Mouse (Mus musculus): Measurements from ENCODE around the gene Slc36a3. TPM values are rescaled to one million over a fixed set of nuclear protein-coding genes. Genes with fewer than 3 reads are reported as not detected.
"Not testable (repeated sequence)": the region's sequence is repeated elsewhere in the genome, so short reads cannot be mapped to it uniquely, and the experiment has no call there.

Slc36a3 gene
- polyA plus RNA-seq, 1 experiment from 2014 or later = not detected

DNA sequence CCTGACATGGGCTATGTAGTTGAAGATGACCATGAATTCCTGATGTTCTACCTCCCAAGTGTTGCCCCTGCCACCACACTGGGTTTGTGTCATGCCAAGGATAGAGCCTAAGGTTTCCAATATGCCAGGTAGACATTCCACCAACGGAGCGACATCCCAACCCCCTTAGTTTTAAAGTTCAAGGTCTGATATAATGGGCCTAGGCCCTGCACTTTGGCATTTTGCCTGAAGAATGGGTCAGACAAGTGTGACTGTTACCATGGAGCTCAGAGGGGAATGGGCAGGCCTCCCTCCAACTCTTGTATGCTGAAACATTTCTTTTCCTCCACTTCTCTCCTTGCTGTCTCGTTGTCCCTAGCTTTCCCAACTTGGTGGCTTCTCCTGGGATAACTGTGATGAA is 48.3 kb downstream of the Slc36a3 start:
- Histone ChIP-seq H3K27ac (replicated peaks) (no peak overlapping the region), H3K4me2 (no peak overlapping the region), H3K36me3 (peaks cover 32% of the 10 kb centered on the region), H3K9ac (no peak overlapping the region), H3K4me1 (peaks cover 12% of the 10 kb centered on the region), H3K27me3 (replicated peaks) (no peaks in the 10 kb centered on the region), H3K9me3 (no peaks in the 10 kb centered on the region), H3K4me3 (no peak overlapping the region)
- 73% methylated on average over 3 of the region's 3 CpGs for WGBS
- no peak for ATAC-seq (ENCODE audit: extremely low read depth, insufficient number of reproducible peaks, low FRiP score, low TSS enrichment)

DNA sequence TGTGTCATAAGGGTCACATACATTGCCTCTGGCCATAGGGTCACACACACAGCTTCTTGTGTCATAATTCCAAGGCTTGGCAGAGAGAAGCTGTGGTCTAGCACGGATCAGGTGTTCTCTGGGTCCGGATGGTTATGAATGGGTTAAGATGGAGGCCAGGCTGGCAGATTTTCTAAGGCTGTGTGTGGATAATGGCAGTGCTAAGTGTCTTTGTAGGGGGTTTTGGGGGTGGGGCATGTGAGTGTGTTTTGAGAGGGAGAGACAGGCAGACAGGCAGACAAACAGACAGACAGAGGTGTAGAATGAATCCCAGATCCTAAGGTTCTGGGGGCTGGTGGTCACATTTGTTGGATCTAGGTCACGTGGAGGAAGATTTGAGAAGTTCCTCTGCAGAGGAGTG is 49.5 kb downstream of the Slc36a3 start:
- Histone ChIP-seq H3K27me3 (replicated peaks) (no peaks in the 10 kb centered on the region), H3K4me2 (no peak overlapping the region), H3K27ac (replicated peaks) (no peak overlapping the region), H3K36me3 (peaks cover 25% of the 10 kb centered on the region), H3K4me1 (peaks cover 15% of the 10 kb centered on the region), H3K4me3 (no peak overlapping the region), H3K9ac (no peak overlapping the region), H3K9me3 (no peaks in the 10 kb centered on the region)
- no peak for ATAC-seq (ENCODE audit: extremely low read depth, insufficient number of reproducible peaks, low FRiP score, low TSS enrichment)
- 73% methylated on average over 3 of the region's 3 CpGs for WGBS

DNA sequence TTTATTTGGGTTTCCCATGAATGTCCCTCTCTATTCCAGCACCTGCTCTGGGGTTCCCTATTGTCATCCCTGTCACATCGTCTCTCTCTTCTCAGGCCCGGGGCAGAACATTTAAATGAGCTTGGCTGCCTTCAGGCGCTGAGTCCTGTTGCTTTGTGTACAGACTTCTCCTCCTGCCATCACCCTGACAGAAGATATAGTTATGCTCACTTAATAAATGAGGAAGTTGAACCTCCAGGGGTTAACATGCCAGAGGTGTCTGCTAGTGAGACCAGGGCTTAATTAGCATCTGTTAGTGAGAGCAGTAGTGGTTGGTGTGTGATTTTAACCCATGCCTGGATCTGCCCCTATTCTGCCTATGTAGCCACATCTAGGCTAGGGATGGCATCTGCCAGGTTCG is 51.6 kb downstream of the Slc36a3 start:
- Histone ChIP-seq H3K27ac (replicated peaks) (no peak overlapping the region), H3K4me2 (no peak overlapping the region), H3K9ac (no peak overlapping the region), H3K9me3 (no peaks in the 10 kb centered on the region), H3K27me3 (replicated peaks) (no peaks in the 10 kb centered on the region), H3K36me3 (peaks cover 14% of the 10 kb centered on the region; the same call in 1 of the 2 replicates), H3K4me3 (no peak overlapping the region), H3K4me1 (peaks cover 21% of the 10 kb centered on the region)
- ATAC-seq (ENCODE audit: extremely low read depth, insufficient number of reproducible peaks, low FRiP score, low TSS enrichment) = no peak
- WGBS = 57% methylated on average over 4 of the region's 4 CpGs

- peaks cover 12% of the 10 kb centered on the region; the same call in 1 of the 2 replicates for H3K36me3 ChIP-seq
- H3K9me3 ChIP-seq = no peaks in the 10 kb centered on the region
- peaks cover 21% of the 10 kb centered on the region for H3K4me1 ChIP-seq
- no peak overlapping the region for H3K9ac ChIP-seq
- H3K4me3 ChIP-seq = no peak overlapping the region
- WGBS = 86% methylated on average over 8 of the region's 8 CpGs
- peak overlapping the region; percentile 80 for H3K4me2 ChIP-seq
- no peaks in the 10 kb centered on the region for H3K27me3 ChIP-seq (replicated peaks)
- ATAC-seq (ENCODE audit: extremely low read depth, insufficient number of reproducible peaks, low FRiP score, low TSS enrichment) = no peak
- no peak overlapping the region for H3K27ac ChIP-seq (replicated peaks)
Measured at GRCm38 (mm10) chr11:55099019-55099771, 52.3 kb downstream of the Slc36a3 start.

- peak overlapping the region; percentile 85 for H3K9ac ChIP-seq
- H3K9me3 ChIP-seq = no peaks in the 10 kb centered on the region
- 14% methylated on average over 24 of the region's 24 CpGs for WGBS
- H3K36me3 ChIP-seq = 0 out of 2 replicates have a peak, but pooled peaks cover 4% of the 10 kb centered on the region
- peak overlapping the region; percentile 66 for H3K4me3 ChIP-seq
- peak overlapping the region; percentile 80 for H3K4me2 ChIP-seq
- no peak for ATAC-seq (ENCODE audit: extremely low read depth, insufficient number of reproducible peaks, low FRiP score, low TSS enrichment)
- no peaks in the 10 kb centered on the region for H3K27me3 ChIP-seq (replicated peaks)
- peak overlapping the region; percentile 81 for H3K27ac ChIP-seq (replicated peaks)
- H3K4me1 ChIP-seq = peaks cover 21% of the 10 kb centered on the region
Measured at GRCm38 (mm10) chr11:55098189-55098915, 53.2 kb downstream of the Slc36a3 start.

DNA sequence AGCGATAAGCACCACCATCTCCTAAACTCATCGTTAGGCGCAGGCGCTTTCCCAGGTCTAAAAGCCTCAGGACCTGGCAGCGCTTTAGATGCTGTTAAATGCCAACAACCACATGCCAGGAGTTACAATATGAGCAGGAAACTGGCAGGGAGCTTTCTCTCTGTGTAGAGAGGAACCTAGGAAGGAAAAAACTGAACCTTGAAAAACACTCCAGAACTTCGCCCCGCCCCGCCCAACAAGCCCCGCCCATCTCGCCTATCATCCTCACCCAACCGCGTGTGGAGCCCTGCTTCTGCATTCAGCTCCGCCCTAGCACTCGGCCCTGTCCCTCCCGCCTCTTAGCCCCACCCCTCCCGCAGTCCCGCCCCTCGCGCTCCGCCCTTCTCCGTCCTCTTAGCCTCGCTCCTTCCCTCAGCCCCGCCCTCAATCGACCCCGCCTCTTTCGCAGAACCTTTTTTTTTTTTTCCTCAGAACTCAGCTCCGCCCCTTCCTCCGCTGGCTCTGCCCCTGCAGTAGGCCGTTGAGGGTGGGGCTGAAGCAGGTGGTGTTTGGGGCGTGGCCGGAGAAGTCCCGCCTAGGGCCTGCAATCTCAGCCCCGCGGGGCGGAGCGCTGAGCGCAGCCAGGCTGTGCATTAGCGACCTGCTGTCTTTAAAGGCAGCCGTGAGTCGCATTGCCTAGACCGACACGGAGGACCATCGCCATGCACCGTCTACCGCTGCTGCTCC is 53.9 kb downstream of the Slc36a3 start, which contains the start of gene Gm2a:
TSS of gene Gm2a (plus strand) at position 653 of the 726 bp plus-strand sequence.
- Histone ChIP-seq H3K4me3 (peak within 1 kb of the TSS; percentile 66), H3K27ac (replicated peaks) (peak within 1 kb of the TSS; percentile 89), H3K4me1 (peaks cover 21% of the 10 kb centered on the region), H3K27me3 (replicated peaks) (no peaks in the 10 kb centered on the region), H3K9me3 (no peaks in the 10 kb centered on the region), H3K4me2 (peak within 1 kb of the TSS; percentile 80), H3K36me3 (0 out of 2 replicates have a peak, but pooled peaks cover 4% of the 10 kb centered on the region), H3K9ac (peak within 1 kb of the TSS; percentile 85)
- WGBS = 2% methylated on average over 44 of the region's 45 CpGs
- peak; percentile 90 for ATAC-seq (ENCODE audit: extremely low read depth, insufficient number of reproducible peaks, low FRiP score, low TSS enrichment)

- Histone ChIP-seq H3K4me1 (peaks cover 21% of the 10 kb centered on the region), H3K36me3 (0 out of 2 replicates have a peak, but pooled peaks cover 4% of the 10 kb centered on the region), H3K4me2 (peak overlapping the region; percentile 80), H3K4me3 (peak overlapping the region; percentile 66), H3K9me3 (no peaks in the 10 kb centered on the region), H3K27ac (replicated peaks) (peak overlapping the region; percentile 89), H3K27me3 (replicated peaks) (no peaks in the 10 kb centered on the region), H3K9ac (peak overlapping the region; percentile 78)
- WGBS = 30% methylated on average over 11 of the region's 11 CpGs
- ATAC-seq (ENCODE audit: extremely low read depth, insufficient number of reproducible peaks, low FRiP score, low TSS enrichment) = no peak
Measured at GRCm38 (mm10) chr11:55096731-55097462, 54.6 kb downstream of the Slc36a3 start.

DNA sequence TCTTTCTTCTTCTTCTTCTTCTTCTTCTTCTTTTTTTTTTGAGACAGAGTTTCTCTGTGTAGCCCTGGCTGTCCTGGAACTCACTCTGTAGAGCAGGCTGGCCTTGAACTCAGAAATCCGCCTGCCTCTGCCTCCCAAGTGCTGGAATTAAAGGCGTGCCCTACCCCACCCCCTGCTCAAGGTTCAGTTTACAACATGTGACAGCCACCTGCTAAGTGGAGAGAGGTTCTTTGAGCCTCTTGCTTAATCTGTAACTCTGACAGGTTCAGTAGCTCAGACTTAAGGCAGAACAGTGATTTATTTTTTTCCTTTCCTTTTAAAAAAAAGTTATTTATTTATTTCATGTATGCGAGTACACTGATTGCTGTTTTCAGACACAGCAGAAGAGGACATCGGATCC is 55.2 kb downstream of the Slc36a3 start:
- H3K27me3 ChIP-seq (replicated peaks); H3K27ac ChIP-seq (replicated peaks); H3K36me3 ChIP-seq; H3K4me2 ChIP-seq; ATAC-seq (ENCODE audit: extremely low read depth, insufficient number of reproducible peaks, low FRiP score, low TSS enrichment); H3K4me3 ChIP-seq; H3K9me3 ChIP-seq; H3K9ac ChIP-seq: not testable (repeated sequence)
- WGBS = 77% methylated on average over 4 of the region's 4 CpGs
- H3K4me1 ChIP-seq = peaks cover 21% of the 10 kb centered on the region

DNA sequence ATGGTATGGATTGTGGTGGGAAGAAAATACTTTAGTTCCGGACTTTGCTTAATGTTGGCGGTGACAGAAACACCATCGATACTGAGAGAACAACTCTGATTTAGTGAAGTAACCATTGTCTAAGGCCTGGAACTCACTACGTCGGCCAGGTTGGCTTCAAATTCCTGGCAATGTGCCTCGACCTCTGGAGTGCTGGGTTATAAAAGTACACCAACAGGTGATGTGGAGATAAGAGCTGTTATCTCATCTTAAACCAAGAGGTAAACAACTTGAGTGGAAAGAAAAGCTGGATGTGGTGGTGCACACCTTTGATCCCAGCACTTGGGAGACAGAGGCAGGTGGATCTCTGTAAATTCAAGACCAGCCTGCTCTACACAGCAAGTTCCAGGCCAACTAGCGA is 58.4 kb downstream of the Slc36a3 start:
- H3K27me3 ChIP-seq (replicated peaks) = no peaks in the 10 kb centered on the region
- no peak overlapping the region for H3K4me3 ChIP-seq
- WGBS = 77% methylated on average over 7 of the region's 7 CpGs
- no peak overlapping the region for H3K4me2 ChIP-seq
- H3K9me3 ChIP-seq = no peaks in the 10 kb centered on the region
- ATAC-seq (ENCODE audit: extremely low read depth, insufficient number of reproducible peaks, low FRiP score, low TSS enrichment) = no peak
- no peak overlapping the region for H3K27ac ChIP-seq (replicated peaks)
- no peaks in the 10 kb centered on the region for H3K36me3 ChIP-seq
- H3K4me1 ChIP-seq = peaks cover 8% of the 10 kb centered on the region
- H3K9ac ChIP-seq = no peak overlapping the region

DNA sequence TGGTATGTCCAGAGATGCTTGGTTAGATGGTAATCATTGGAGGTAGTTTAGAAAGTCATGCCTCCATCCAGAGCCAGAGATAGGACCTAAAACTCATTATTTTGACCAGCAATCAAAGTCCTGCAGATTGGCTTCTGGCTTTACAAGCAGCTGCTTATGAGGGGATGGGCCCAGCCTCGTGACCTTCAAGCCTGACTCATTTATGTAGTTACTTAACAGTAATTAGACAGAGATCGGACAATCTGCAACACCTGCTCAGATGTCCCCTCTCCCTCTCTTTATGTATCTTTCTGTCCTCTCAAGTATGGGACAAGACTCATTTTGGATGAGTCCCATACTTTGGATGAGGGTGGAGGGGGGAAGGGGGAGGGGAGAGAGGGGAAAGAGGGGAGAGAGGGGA is 61.6 kb downstream of the Slc36a3 start:
- Histone ChIP-seq H3K9me3 (no peaks in the 10 kb centered on the region), H3K9ac (no peak overlapping the region), H3K4me1 (peaks cover 16% of the 10 kb centered on the region), H3K4me3 (no peak overlapping the region), H3K27ac (replicated peaks) (no peak overlapping the region), H3K27me3 (replicated peaks) (no peaks in the 10 kb centered on the region), H3K36me3 (no peaks in the 10 kb centered on the region), H3K4me2 (no peak overlapping the region)
- 82% methylated on average over 2 of the region's 2 CpGs for WGBS
- ATAC-seq (ENCODE audit: extremely low read depth, insufficient number of reproducible peaks, low FRiP score, low TSS enrichment) = no peak

All from heart, embryonic 13.5 days (tissue).